Mouse (Mus musculus): ENCODE results near the gene Rhox2b.
"Not testable (repeated sequence)": the region's sequence is repeated elsewhere in the genome, so short reads cannot be mapped to it uniquely, and the experiment has no call there.

The Rhox2b gene

GRCm38 (mm10) chrX:37411767-37412166, at the start of gene Rhox2b:
TSS of gene Rhox2b (plus strand) at chrX:37412067.
- in situ Hi-C loops (cut with MboI, MseI) = loop anchor here (10.0 to 25.0 kb wide), 2 partner anchors 167 to 401 kb away; partner anchors contain the start of genes Rhox2a, Rhox3a and Rhox5

- in situ Hi-C loops (cut with MboI, MseI) = not testable (repeated sequence)
These were observed 32.1 kb upstream of the Rhox2b start, which contains the start of gene Rhox3a2 for GRCm38 (mm10) chrX:37379728-37380127. TSS of gene Rhox3a2 (plus strand) at chrX:37380028.

DNA sequence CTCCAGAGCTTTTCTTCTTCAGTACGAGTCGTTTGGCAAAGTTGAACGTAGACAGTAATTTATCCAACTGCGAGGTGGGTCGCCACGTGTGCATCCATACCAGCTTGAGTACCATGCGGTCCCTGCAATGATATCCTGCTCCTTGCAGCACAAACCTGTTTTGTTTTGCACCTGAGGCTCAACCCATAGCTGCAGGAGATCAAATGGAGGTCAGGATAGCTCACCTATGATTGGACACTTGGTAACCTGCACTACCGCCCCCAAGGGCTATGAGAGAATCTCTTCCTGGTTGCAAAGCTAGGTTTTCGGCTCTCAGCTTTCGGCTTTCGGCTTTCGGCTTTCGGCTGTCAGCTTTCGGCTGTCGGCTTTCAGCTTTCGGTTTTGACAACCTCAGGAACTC, 21.3 kb upstream of the Rhox2b start, which contains the start of gene Rhox4a2:
Rhox4a2 (plus strand) TSS at position 301 of the 400 bp plus-strand sequence.
- in situ Hi-C loops (cut with MboI, MseI) = not testable (repeated sequence)

DNA sequence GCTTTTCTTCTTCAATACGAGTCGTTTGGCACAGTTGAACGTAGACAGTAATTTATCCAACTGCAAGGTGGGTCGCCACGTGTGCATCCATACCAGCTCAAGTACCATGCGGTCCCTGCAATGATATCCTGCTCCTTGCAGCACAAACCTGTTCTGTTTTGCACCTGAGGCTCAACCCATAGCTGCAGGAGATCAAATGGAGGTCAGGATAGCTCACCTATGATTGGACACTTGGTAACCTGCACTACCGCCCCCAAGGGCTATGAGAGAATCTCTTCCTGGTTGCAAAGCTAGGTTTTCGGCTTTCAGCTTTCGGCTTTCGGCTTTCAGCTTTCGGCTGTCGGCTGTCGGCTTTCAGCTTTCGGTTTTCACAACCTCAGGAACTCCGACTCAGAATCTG, 20.3 kb downstream of the Rhox2b start, which contains the start of gene Rhox4b:
Rhox4b (plus strand) TSS at position 301 of the 400 bp plus-strand sequence.
- in situ Hi-C loops (cut with MboI, MseI) = loop anchor here (10.0 kb wide), 1 partner anchor 133 kb away; no protein-coding TSS in a partner anchor

- in situ Hi-C loops (cut with MboI, MseI) = loop anchor here (5.0 kb wide), 1 partner anchor 119 kb away; the partner anchor contains the start of gene Rhox2f
These were observed 41.5 kb downstream of the Rhox2b start, which contains the start of gene Rhox2c for GRCm38 (mm10) chrX:37453380-37453779. TSS of gene Rhox2c (plus strand) at chrX:37453680.

DNA sequence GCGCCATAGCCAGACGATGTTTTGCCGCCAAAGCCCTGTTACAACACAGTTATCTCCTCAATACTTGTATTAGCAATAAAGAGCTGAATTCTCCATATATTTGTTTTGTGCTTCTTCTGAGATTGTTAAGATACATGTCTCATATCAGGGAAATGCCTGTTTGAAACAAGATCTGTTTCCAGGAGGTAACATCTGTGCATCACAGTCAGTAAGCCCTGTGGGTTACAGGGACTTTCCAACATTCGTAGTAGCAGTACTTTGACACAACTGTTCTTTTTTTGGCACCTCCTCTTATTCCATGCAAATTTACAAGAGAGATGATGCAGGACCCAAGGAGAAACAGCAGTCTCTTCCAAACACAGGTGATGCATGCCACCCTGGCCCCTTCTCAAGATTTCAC, 46.4 kb downstream of the Rhox2b start, which contains the start of gene Rhox3c:
Rhox3c (plus strand) TSS at position 301 of the 400 bp plus-strand sequence.
- in situ Hi-C loops (cut with MboI, MseI) = loop anchor here (5.0 kb wide), 1 partner anchor 41 kb away; no protein-coding TSS in a partner anchor

Measured in T-helper 2 cell (primary cell).